Mouse (Mus musculus) forebrain, embryonic 16.5 days (tissue): ENCODE data around the gene C3ar1. TPM values are rescaled to one million over a fixed set of nuclear protein-coding genes. Genes with fewer than 3 reads are reported as not detected.
A peak's percentile ranks its signal among the peaks of the same experiment; 100 is the strongest.

Experiments
- ATAC-seq: fragments of 200-750 bp; cut with Nextera tagmentation; 2 replicates; pipeline ENCODE4 v1.8.0; 2017; ENCODE audit warnings: mild to moderate bottlenecking, moderate library complexity
- H3K27ac ChIP-seq: fragments of 300-500 bp; sonication (generic); 2 replicates; pipeline ENCODE4 v1.5.1; 2014; ENCODE audit warnings: low read length, control low read depth
- H3K27me3 ChIP-seq: fragments of 300-500 bp; sonication (generic); replicated peaks from 2 replicates; pipeline ENCODE4 v1.6.1; 2014; ENCODE audit warnings: low read length; ENCODE audit not compliant: control insufficient read depth, insufficient read depth
- H3K36me3 ChIP-seq: fragments of 300-500 bp; sonication (generic); 2 replicates; pipeline ENCODE4 v1.6.1; 2014; ENCODE audit not compliant: control insufficient read depth, insufficient read depth
- H3K4me1 ChIP-seq: fragments of 300-500 bp; sonication (generic); replicated peaks from 2 replicates; pipeline ENCODE4 v1.6.1; 2014; ENCODE audit warnings: low read length; ENCODE audit not compliant: control insufficient read depth, insufficient read depth
- H3K4me2 ChIP-seq: fragments of 300-500 bp; sonication (generic); 2 replicates; pipeline ENCODE4 v1.6.1; 2014; ENCODE audit warnings: mild to moderate bottlenecking, low read length, control low read depth
- H3K4me3 ChIP-seq: fragments of 300-500 bp; sonication (generic); replicated peaks from 2 replicates; pipeline ENCODE4 v1.5.1; 2014; ENCODE audit warnings: mild to moderate bottlenecking, low read length, control low read depth
- H3K9ac ChIP-seq: fragments of 300-500 bp; sonication (generic); replicated peaks from 2 replicates; pipeline ENCODE4 v1.6.1; 2014; ENCODE audit warnings: low read depth, low read length, control low read depth
- H3K9me3 ChIP-seq: fragments of 300-500 bp; sonication (generic); 2 replicates; pipeline ENCODE4 v1.6.1; 2016; ENCODE audit warnings: low read length; ENCODE audit not compliant: control insufficient read depth
- WGBS: fragments of 180-500 bp; shearing (Covaris S2); extraction: QIAGEN DNeasy Blood & Tissue Kit; methylation state at CpG from one replicate; pipeline ENCODE4 v1.1.7; 2014; 5-methylcytosine and 5-hydroxymethylcytosine counted together
- polyA plus RNA-seq: library from polyadenylated mRNA; unstranded; fragments of >200 nt; fragmentation: Nextera tagmentation; extraction: Ambion mirVana; gene quantifications from 2 replicates; pipeline ENCODE4 v1.2.1, GENCODE M21; 2015

The C3ar1 gene
- polyA plus RNA-seq, 1 experiment from 2014 or later: 1.0 TPM

DNA sequence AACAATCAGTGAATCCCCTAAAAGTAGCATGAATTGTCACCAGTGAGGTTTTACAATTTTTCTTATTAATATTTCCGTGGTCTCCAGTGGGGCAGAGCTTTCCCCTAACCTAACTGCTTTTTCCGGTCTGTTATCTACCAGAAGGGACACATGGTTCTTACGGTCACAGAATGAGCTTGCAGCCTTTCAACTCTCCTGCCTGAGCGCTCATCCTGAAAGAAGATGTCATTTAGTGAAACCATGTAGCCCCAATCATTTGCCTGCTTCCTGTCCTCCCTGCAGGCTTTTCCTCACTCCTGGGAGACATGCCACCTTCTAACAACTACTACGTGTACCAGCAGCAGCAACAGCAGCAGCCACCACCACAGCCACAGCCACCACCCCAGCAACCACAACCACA, 18.4 kb downstream of the C3ar1 start:
- peaks cover 2% of the 10 kb centered on the region; the same call in 1 of the 2 replicates for H3K9me3 ChIP-seq
- H3K4me1 ChIP-seq: no peaks in the 10 kb centered on the region
- H3K27me3 ChIP-seq: no peaks in the 10 kb centered on the region
- 91% methylated on average over 5 of the region's 5 CpGs for WGBS
- no peak overlapping the region for H3K4me3 ChIP-seq
- no peak overlapping the region for H3K9ac ChIP-seq
- ATAC-seq: no peak
- no peak overlapping the region for H3K4me2 ChIP-seq
- no peak overlapping the region for H3K27ac ChIP-seq
- H3K36me3 ChIP-seq: peaks cover 23% of the 10 kb centered on the region

DNA sequence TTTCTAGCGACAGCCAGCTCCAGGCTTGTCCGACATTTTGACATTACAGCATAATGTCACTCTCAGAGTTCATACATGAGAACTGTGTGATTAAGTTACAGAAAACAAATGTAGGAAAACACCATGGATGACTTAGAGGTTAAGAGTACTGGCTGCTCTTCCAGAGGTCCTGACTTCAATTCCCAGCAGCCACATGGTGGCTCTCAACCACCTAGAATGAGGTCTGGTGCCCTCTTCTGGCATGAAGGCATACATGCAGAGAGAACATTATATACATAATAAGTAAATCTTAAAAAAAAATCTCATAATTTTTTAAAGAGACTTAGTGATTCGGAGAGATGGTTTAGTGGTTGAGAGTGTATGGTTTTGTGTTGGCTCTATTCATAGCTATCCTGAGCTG, 19.0 kb downstream of the C3ar1 start:
- no peak for ATAC-seq
- WGBS: 97% methylated on average over 3 of the region's 3 CpGs
- H3K27me3 ChIP-seq: no peaks in the 10 kb centered on the region

GRCm38 (mm10) chr6:122834365-122834764, 21.6 kb downstream of the C3ar1 start:
- H3K9me3 ChIP-seq: peaks cover 2% of the 10 kb centered on the region; the same call in 1 of the 2 replicates
- H3K36me3 ChIP-seq: peaks cover 20% of the 10 kb centered on the region
- no peaks in the 10 kb centered on the region for H3K4me1 ChIP-seq
- H3K4me2 ChIP-seq: no peak overlapping the region
- H3K9ac ChIP-seq: no peak overlapping the region
- no peaks in the 10 kb centered on the region for H3K27me3 ChIP-seq
- 68% methylated on average over 4 of the region's 4 CpGs for WGBS
- H3K4me3 ChIP-seq: no peak overlapping the region
- no peak for ATAC-seq
- H3K27ac ChIP-seq: no peak overlapping the region

More for the DNA sequence above, 19.0 kb downstream of the C3ar1 start:
- H3K9me3 ChIP-seq: peaks cover 2% of the 10 kb centered on the region; the same call in 1 of the 2 replicates
- H3K9ac ChIP-seq: no peak overlapping the region
- no peak overlapping the region for H3K4me2 ChIP-seq
- H3K27ac ChIP-seq: no peak overlapping the region
- no peak overlapping the region for H3K4me3 ChIP-seq
- H3K4me1 ChIP-seq: no peaks in the 10 kb centered on the region
- H3K36me3 ChIP-seq: peaks cover 23% of the 10 kb centered on the region

- H3K4me2 ChIP-seq: no peak overlapping the region
- no peaks in the 10 kb centered on the region for H3K4me1 ChIP-seq
- H3K27ac ChIP-seq: no peak overlapping the region
- H3K9ac ChIP-seq: no peak overlapping the region
- no peaks in the 10 kb centered on the region for H3K27me3 ChIP-seq
- ATAC-seq: no peak
- peaks cover 2% of the 10 kb centered on the region; the same call in 1 of the 2 replicates for H3K9me3 ChIP-seq
- 87% methylated on average over 7 of the region's 7 CpGs for WGBS
- H3K36me3 ChIP-seq: peaks cover 19% of the 10 kb centered on the region
- H3K4me3 ChIP-seq: no peak overlapping the region
These were observed 23.1 kb downstream of the C3ar1 start for GRCm38 (mm10) chr6:122832880-122833279.

GRCm38 (mm10) chr6:122828086-122828485, 27.9 kb downstream of the C3ar1 start:
- 41% methylated on average over 13 of the region's 13 CpGs for WGBS
- ATAC-seq: no peak

GRCm38 (mm10) chr6:122825923-122826742, 29.8 kb downstream of the C3ar1 start:
- no peaks in the 10 kb centered on the region for H3K27me3 ChIP-seq
- no peak overlapping the region for H3K27ac ChIP-seq
- peak overlapping the region; percentile 37 for H3K4me3 ChIP-seq
- peaks cover 27% of the 10 kb centered on the region for H3K4me1 ChIP-seq
- peak overlapping the region; percentile 59 for H3K9ac ChIP-seq
- no peaks in the 10 kb centered on the region for H3K9me3 ChIP-seq
- peak overlapping the region; percentile 52 for H3K4me2 ChIP-seq
- peak; percentile 69 for ATAC-seq
- 0 out of 2 replicates have a peak, but pooled peaks cover 2% of the 10 kb centered on the region for H3K36me3 ChIP-seq
- WGBS: 3% methylated on average over 29 of the region's 29 CpGs

More at GRCm38 (mm10) chr6:122828086-122828485, 27.9 kb downstream of the C3ar1 start:
- Histone ChIP-seq H3K27ac (no peak overlapping the region), H3K36me3 (peaks cover 5% of the 10 kb centered on the region; the same call in 1 of the 2 replicates), H3K27me3 (no peaks in the 10 kb centered on the region), H3K4me2 (no peak overlapping the region), H3K9me3 (no peaks in the 10 kb centered on the region), H3K9ac (no peak overlapping the region), H3K4me1 (peaks cover 13% of the 10 kb centered on the region), H3K4me3 (no peak overlapping the region)

DNA sequence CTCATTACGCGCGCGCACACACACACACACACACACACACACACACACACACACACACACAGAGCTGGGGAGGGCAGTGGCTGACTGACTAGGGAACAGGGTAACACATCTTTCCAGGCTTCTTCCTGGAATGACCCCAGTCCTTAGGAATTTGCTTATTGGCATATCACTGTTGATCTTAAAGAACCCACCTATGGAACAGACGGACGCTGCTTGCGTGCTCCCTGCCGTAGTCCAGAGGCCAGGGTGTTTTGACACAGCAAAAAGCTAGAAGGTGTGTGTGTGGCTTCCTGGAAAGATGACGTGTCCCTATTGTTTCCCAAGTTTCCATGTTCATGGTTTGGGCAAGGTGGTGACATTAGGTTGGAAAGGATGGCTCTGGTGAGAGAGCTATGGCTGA, 30.8 kb downstream of the C3ar1 start:
- 94% methylated on average over 9 of the region's 9 CpGs for WGBS

GRCm38 (mm10) chr6:122824086-122824485, 31.9 kb downstream of the C3ar1 start:
- Histone ChIP-seq H3K36me3 (no peaks in the 10 kb centered on the region), H3K27ac (no peak overlapping the region), H3K4me3 (no peak overlapping the region), H3K27me3 (no peaks in the 10 kb centered on the region), H3K9me3 (no peaks in the 10 kb centered on the region), H3K4me2 (no peak overlapping the region), H3K9ac (no peak overlapping the region), H3K4me1 (peaks cover 37% of the 10 kb centered on the region)
- no peak for ATAC-seq
- WGBS: 51% methylated on average over 10 of the region's 10 CpGs

More for the DNA sequence above, 30.8 kb downstream of the C3ar1 start:
- Histone ChIP-seq H3K4me3 (no peak overlapping the region), H3K9ac (no peak overlapping the region), H3K9me3 (no peaks in the 10 kb centered on the region), H3K4me2 (no peak overlapping the region), H3K27me3 (no peaks in the 10 kb centered on the region), H3K4me1 (peaks cover 35% of the 10 kb centered on the region), H3K36me3 (0 out of 2 replicates have a peak, but pooled peaks cover 2% of the 10 kb centered on the region), H3K27ac (no peak overlapping the region)
- no peak for ATAC-seq

GRCm38 (mm10) chr6:122821822-122822221, 34.1 kb downstream of the C3ar1 start:
- no peak for ATAC-seq
- H3K4me3 ChIP-seq: no peak overlapping the region
- H3K27me3 ChIP-seq: no peaks in the 10 kb centered on the region

More at GRCm38 (mm10) chr6:122821822-122822221, 34.1 kb downstream of the C3ar1 start:
- no peaks in the 10 kb centered on the region for H3K9me3 ChIP-seq
- H3K4me2 ChIP-seq: peak overlapping the region; percentile 86
- H3K4me1 ChIP-seq: peaks cover 37% of the 10 kb centered on the region
- 82% methylated on average over 9 of the region's 9 CpGs for WGBS
- no peak overlapping the region for H3K9ac ChIP-seq
- H3K27ac ChIP-seq: no peak overlapping the region
- H3K36me3 ChIP-seq: no peaks in the 10 kb centered on the region
